Mouse (Mus musculus) spleen, adult 2 months (tissue): ENCODE measurements around the gene Mier3. TPM values are rescaled to one million over a fixed set of nuclear protein-coding genes. Genes with fewer than 3 reads are reported as not detected.
A peak's percentile ranks its signal among the peaks of the same experiment; 100 is the strongest.

Experiments used
- DNase-seq, 2 experiments: peaks; one replicate each; pipeline versions ENCODE4 v3.0.0 to v3.0.0-alpha.2; 2012 to 2021; ENCODE audit warnings: low spot score in 2 of 2, low read depth in 1 of 2
- H3K27ac ChIP-seq: fragments of 200-500 bp; 2 replicates; pipeline ENCODE4 v1.5.1; 2012; ENCODE audit warnings: low read length, inconsistent platforms; ENCODE audit not compliant: insufficient read depth
- H3K27me3 ChIP-seq: fragments of 200-500 bp; 2 replicates; pipeline ENCODE4 v1.6.1; 2012; ENCODE audit warnings: mild to moderate bottlenecking, moderate library complexity, low read length, inconsistent platforms; ENCODE audit not compliant: control insufficient read depth, insufficient read depth
- H3K36me3 ChIP-seq: fragments of 200-500 bp; 2 replicates; pipeline ENCODE4 v1.6.1; 2012; ENCODE audit warnings: mild to moderate bottlenecking, low read length, inconsistent platforms; ENCODE audit not compliant: control insufficient read depth, insufficient read depth
- H3K4me1 ChIP-seq: fragments of 200-500 bp; 2 replicates; pipeline ENCODE4 v1.6.1; 2011; ENCODE audit warnings: inconsistent platforms; ENCODE audit not compliant: control insufficient read depth, insufficient read depth, insufficient read length
- H3K4me3 ChIP-seq: fragments of 200-500 bp; 2 replicates; pipeline ENCODE4 v1.5.1; 2011; ENCODE audit warnings: mild to moderate bottlenecking, inconsistent platforms; ENCODE audit not compliant: insufficient read depth, insufficient read length; ENCODE audit errors: extremely low read depth
- CTCF ChIP-seq: fragments of 200-500 bp; IDR thresholded peaks from 2 replicates; pipeline ENCODE4 v1.5.1; 2011; ENCODE audit warnings: mild to moderate bottlenecking, inconsistent platforms; ENCODE audit not compliant: insufficient read depth, insufficient read length, insufficient replicate concordance; ENCODE audit errors: extremely low read depth
- POLR2A ChIP-seq: fragments of 200-500 bp; IDR thresholded peaks from 2 replicates; pipeline ENCODE4 v1.6.1; 2011; ENCODE audit warnings: low read depth, low read length, inconsistent platforms
- WGBS: fragments of 180-500 bp; shearing (Covaris S2); methylation state at CpG from one replicate; pipeline ENCODE4 v1.1.7; 2018; 5-methylcytosine and 5-hydroxymethylcytosine counted together
- polyA plus RNA-seq: library from polyadenylated mRNA; depleted of rRNA; stranded (reverse); fragments of >200 nt; gene quantifications from 2 replicates; pipeline ENCODE4 v1.2.3, GENCODE M21; 2012

Gene Mier3
- polyA plus RNA-seq, 1 experiment = 3.0 TPM

- TF ChIP-seq CTCF = no peak
- no peak for TF ChIP-seq POLR2A
- no peak overlapping the region for H3K27ac ChIP-seq
- no peaks in the 10 kb centered on the region for H3K36me3 ChIP-seq
- no peak overlapping the region for H3K4me3 ChIP-seq
- peaks cover 4% of the 10 kb centered on the region; the same call in 1 of the 2 replicates for H3K4me1 ChIP-seq
- H3K27me3 ChIP-seq = no peaks in the 10 kb centered on the region
- DNase-seq = no peak
- 73% methylated on average over 3 of the region's 3 CpGs for WGBS
These were observed 20.2 kb upstream of the Mier3 start for GRCm38 (mm10) chr13:111660556-111660955.

- no peaks in the 10 kb centered on the region for H3K27me3 ChIP-seq
- H3K27ac ChIP-seq = no peak overlapping the region
- WGBS = 90% methylated on average over 7 of the region's 7 CpGs
- TF ChIP-seq CTCF (no peak), POLR2A (no peak)
- DNase-seq = no peak
- no peaks in the 10 kb centered on the region for H3K4me1 ChIP-seq
- no peaks in the 10 kb centered on the region for H3K36me3 ChIP-seq
- no peak overlapping the region for H3K4me3 ChIP-seq
These were observed 12.8 kb upstream of the Mier3 start for GRCm38 (mm10) chr13:111668016-111668415.

- DNase-seq = no peak
- H3K27ac ChIP-seq = no peak overlapping the region
- 87% methylated on average over 3 of the region's 3 CpGs for WGBS
- H3K4me1 ChIP-seq = no peaks in the 10 kb centered on the region
- H3K4me3 ChIP-seq = no peak overlapping the region
- H3K27me3 ChIP-seq = no peaks in the 10 kb centered on the region
- TF ChIP-seq CTCF (no peak), POLR2A (no peak)
- no peaks in the 10 kb centered on the region for H3K36me3 ChIP-seq
These were observed 3.9 kb upstream of the Mier3 start for GRCm38 (mm10) chr13:111676841-111677240.

- Histone ChIP-seq H3K27ac (no peak overlapping the region), H3K36me3 (no peaks in the 10 kb centered on the region), H3K4me1 (no peaks in the 10 kb centered on the region), H3K4me3 (no peak overlapping the region), H3K27me3 (no peaks in the 10 kb centered on the region; the same call in 1 of the 2 replicates)
- TF ChIP-seq POLR2A = no peak
- TF ChIP-seq CTCF = no peak
- WGBS = 75% methylated on average over 5 of the region's 5 CpGs
- DNase-seq = no peak
These were observed 3.4 kb downstream of the Mier3 start for GRCm38 (mm10) chr13:111684056-111684625.

- WGBS = 2% methylated on average over 70 of the region's 86 CpGs
- no peaks in the 10 kb centered on the region for H3K4me1 ChIP-seq
- TF ChIP-seq POLR2A (peak; percentile 31; the same call in 1 of the 2 replicates), CTCF (no peak)
- no peaks in the 10 kb centered on the region; the same call in 1 of the 2 replicates for H3K27me3 ChIP-seq
- no peaks in the 10 kb centered on the region for H3K36me3 ChIP-seq
- peak overlapping the region; percentile 72 for H3K27ac ChIP-seq
- H3K4me3 ChIP-seq = peak overlapping the region; percentile 73
- DNase-seq = peak; percentile 41 to 85
These were observed 5.1 kb downstream of the Mier3 start for GRCm38 (mm10) chr13:111685751-111686462.

- TF ChIP-seq POLR2A (no peak), CTCF (no peak)
- Histone ChIP-seq H3K36me3 (peaks cover 6% of the 10 kb centered on the region; the same call in 1 of the 2 replicates), H3K27ac (peak overlapping the region; percentile 72)
These were observed 5.9 kb downstream of the Mier3 start for GRCm38 (mm10) chr13:111686522-111687284.

More at GRCm38 (mm10) chr13:111686522-111687284, 5.9 kb downstream of the Mier3 start:
- peak in 1 of 2 experiments; percentile 21 for DNase-seq
- Histone ChIP-seq H3K4me3 (peak overlapping the region; percentile 73), H3K4me1 (no peaks in the 10 kb centered on the region), H3K27me3 (no peaks in the 10 kb centered on the region; the same call in 1 of the 2 replicates)
- WGBS = under 1% methylated on average over 89 of the region's 101 CpGs
